Mouse (Mus musculus) embryonic fibroblast, embryonic 13.5 days (primary cell): Measurements from ENCODE around the gene Espnl. TPM values are rescaled to one million over a fixed set of nuclear protein-coding genes. Genes with fewer than 3 reads are reported as not detected.

Experiments
- H3K27ac ChIP-seq: 2 replicates; pipeline ENCODE4 v1.5.1; 2012; ENCODE audit warnings: low read length, control low read depth, inconsistent platforms; ENCODE audit not compliant: insufficient read depth
- H3K4me1 ChIP-seq: 2 replicates; pipeline ENCODE4 v1.6.1; 2011; ENCODE audit warnings: low read length; ENCODE audit not compliant: control insufficient read depth, insufficient read depth
- H3K4me3 ChIP-seq: 2 replicates; pipeline ENCODE4 v1.5.1; 2011; ENCODE audit warnings: mild to moderate bottlenecking, control low read depth, low read length; ENCODE audit not compliant: insufficient read depth
- CTCF ChIP-seq: IDR thresholded peaks from 2 replicates; pipeline ENCODE4 v1.5.1; 2011; ENCODE audit warnings: mild to moderate bottlenecking, control low read depth, low read length, moderate library complexity, borderline replicate concordance; ENCODE audit not compliant: insufficient read depth
- POLR2A ChIP-seq: IDR thresholded peaks from 2 replicates; pipeline ENCODE4 v1.6.1; 2011; ENCODE audit warnings: low read depth, mild to moderate bottlenecking, control low read depth, low read length, moderate library complexity
- polyA plus RNA-seq: library from polyadenylated mRNA; stranded (reverse); fragments of >200 nt; gene quantifications from 2 replicates; pipeline ENCODE4 v1.2.4, GENCODE M21; 2011; ENCODE audit warnings: low read depth; ENCODE audit not compliant: missing spikeins, insufficient read length

Gene Espnl
- not detected in 2 replicates for polyA plus RNA-seq

DNA sequence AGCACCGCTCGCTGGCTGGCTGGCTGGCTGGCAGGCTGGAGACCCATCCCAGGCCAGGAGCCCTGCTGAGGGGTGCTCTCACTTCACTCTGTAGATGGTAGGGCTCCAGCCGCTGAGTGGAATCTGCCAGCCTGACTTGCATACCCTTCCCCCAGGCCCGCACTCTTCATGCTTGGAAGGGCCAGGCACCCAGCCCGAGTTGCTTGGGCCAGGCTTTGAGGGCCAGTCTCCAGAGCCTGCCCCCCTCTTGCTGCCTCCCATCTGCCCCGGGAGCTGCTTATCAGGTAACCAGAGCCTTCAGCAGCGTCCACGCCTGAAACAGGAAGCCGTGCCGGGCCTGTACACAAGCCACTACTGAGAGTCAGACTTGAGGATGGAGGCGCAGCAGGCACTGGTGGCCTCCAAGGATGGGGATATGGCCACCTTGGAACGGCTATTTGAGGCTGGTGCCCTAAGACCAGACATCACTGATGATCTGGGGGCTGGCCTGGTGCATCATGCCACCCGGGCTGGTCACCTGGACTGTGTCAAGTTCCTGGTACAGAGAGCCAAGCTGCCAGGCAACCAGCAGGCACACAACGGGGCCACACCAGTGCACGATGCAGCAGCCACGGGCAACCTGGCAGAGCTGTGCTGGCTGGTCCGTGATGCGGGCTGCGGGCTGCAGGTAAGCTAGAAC is at the start of gene Espnl:
Gene Espnl (plus strand): TSS at position 316 of the 679 bp plus-strand sequence.
- no peak within 1 kb of the TSS for H3K4me3 ChIP-seq
- H3K4me1 ChIP-seq, result no peaks in the 10 kb centered on the region
- no peak for TF ChIP-seq CTCF
- no peak for TF ChIP-seq POLR2A
- no peak within 1 kb of the TSS for H3K27ac ChIP-seq

DNA sequence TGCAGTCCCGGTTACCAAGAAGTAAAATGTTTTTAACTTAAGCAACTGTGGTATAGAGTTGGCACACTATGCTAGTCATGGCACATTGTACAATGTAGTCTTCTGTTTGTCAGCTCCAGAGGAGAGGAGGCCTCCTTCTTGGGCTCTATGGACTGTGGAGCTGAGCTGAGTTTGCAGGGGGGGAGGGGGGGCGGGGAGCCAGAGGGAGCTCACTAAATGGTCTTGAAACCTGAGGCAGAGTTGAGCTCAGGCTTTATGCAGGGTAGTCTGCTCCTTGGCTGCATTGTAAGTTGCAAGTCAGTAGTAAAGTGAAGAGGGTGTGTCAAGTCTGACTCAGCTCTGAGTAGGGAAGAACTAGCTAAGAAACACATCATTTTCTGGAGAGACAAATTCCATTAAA is 49.6 kb upstream of the Espnl start:
- Histone ChIP-seq H3K27ac (peak overlapping the region; percentile 81), H3K4me3 (no peak overlapping the region)

DNA sequence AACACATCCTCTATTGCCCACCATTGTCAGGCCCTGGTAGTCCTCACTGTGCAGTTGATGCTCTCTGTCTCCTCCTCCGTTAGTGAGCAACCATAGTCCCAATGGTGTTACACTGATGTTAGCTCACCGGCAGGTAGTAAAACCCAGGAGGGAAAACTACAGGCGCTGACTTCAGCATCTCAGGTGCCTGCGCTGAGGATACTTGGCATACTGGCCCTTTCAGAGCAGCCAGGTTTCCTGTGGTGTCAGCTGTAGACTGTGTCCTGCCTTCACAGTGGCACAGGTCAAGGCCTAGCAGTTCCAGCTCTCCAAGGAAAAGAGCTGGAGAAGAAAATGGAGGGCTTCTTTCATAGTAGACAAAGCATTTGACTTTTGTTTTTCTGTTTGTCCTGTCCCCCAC is 45.3 kb upstream of the Espnl start:
- TF ChIP-seq POLR2A, result no peak
- TF ChIP-seq CTCF, result no peak
- Histone ChIP-seq H3K27ac (no peak overlapping the region), H3K4me1 (peaks cover 23% of the 10 kb centered on the region), H3K4me3 (no peak overlapping the region)

More for the DNA sequence above, 49.6 kb upstream of the Espnl start:
- H3K4me1 ChIP-seq, result peaks cover 12% of the 10 kb centered on the region
- TF ChIP-seq POLR2A (no peak), CTCF (no peak)

DNA sequence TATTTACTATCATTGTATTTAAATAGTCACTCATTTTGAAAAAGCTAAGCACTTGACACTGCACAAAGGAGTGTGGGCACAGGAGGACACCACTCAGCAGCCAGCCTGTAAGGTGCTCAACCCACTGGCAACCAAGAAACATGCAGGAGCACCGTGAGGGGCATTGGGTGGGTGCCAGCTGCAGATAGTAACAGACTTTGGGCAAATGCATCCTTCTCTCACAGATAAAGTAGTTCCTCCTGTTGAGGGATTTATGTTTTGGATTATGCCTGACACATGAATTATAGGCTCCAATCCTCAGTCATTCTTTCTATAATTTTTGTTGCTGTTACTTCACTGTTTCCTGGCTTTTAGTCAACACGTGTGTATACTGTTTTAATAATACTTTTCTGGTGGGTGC is 44.4 kb upstream of the Espnl start:
- no peak overlapping the region for H3K27ac ChIP-seq
- peaks cover 17% of the 10 kb centered on the region for H3K4me1 ChIP-seq
- no peak for TF ChIP-seq POLR2A
- TF ChIP-seq CTCF, result no peak
- no peak overlapping the region for H3K4me3 ChIP-seq

DNA sequence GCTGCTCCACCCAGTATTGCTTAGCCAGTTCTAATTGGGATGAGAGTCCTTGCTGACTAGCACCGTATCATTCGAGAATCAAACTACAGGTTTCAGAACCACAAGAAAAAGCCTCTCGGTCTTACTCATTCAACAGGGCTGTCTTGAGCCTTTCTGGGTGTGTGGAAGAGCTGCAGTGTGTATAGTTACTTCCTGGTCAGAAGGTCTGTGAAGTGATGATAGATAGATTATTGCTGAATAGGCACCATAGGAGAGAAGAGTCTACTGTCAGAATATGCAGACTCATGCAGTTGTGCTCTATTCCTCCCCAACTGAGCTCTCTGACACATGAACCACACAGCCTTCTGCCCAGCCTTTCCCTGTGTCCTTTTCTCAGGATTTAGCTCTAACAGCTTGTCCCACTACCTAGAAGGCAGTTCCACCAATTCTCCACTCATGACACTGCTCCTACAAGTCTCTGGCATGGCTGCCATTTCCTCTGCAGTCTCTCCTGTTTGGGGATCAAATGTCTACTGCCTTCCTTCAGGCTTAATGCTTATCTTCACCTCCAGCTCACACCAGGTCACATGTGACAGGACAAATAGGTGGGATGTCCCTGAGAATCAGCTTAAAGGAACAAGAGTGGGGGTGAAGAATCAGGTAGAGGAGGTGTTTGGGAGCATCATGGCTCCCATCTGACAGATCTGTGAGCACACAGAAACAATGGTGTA is 43.3 kb upstream of the Espnl start:
- Histone ChIP-seq H3K4me1 (peaks cover 17% of the 10 kb centered on the region), H3K27ac (peak overlapping the region; percentile 56), H3K4me3 (no peak overlapping the region)
- TF ChIP-seq CTCF (no peak), POLR2A (no peak)

DNA sequence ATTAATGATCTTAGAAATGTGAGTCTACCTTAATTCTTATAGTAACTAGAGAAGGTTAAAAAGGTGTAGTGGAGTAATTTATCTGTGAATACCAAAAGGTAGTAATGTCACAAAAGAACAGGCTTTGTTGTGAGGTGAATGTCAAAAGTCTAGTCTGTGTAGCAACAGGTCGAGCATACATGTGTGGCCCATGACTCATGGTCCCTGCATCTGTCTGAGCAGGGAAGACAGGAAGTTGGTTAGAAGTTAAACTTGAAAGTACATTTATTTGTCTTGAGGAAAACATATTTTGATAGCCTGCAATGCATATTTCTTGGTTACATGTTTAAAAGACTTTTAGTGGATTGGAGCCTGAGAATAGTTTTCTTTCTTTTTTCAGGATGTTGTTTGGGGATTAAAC is 42.7 kb upstream of the Espnl start:
- peaks cover 17% of the 10 kb centered on the region for H3K4me1 ChIP-seq
- no peak overlapping the region for H3K4me3 ChIP-seq
- TF ChIP-seq POLR2A (no peak), CTCF (no peak)
- H3K27ac ChIP-seq, result peak overlapping the region; percentile 70; the same call in 1 of the 2 replicates

DNA sequence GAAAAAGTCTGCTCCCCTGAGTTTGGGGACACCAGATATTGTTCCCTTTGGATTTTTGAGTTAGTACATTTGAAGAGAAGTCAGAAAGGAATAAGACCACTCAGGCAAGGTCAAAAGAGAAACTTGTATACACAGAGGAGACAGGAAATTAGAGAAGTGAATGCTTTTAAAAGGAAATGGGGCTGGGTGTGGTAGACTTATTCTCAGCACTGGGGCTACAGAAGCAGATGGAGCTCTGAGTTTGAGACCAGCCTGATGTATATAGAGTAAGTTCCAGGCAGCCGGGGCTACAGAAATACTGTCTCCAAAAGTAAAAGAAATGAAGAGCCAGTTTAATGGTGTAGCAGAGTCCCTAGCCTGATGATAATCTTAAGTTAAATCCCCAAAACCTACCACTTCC is 39.3 kb upstream of the Espnl start:
- TF ChIP-seq CTCF (no peak), POLR2A (no peak)
- Histone ChIP-seq H3K4me1 (peaks cover 17% of the 10 kb centered on the region), H3K4me3 (no peak overlapping the region)

DNA sequence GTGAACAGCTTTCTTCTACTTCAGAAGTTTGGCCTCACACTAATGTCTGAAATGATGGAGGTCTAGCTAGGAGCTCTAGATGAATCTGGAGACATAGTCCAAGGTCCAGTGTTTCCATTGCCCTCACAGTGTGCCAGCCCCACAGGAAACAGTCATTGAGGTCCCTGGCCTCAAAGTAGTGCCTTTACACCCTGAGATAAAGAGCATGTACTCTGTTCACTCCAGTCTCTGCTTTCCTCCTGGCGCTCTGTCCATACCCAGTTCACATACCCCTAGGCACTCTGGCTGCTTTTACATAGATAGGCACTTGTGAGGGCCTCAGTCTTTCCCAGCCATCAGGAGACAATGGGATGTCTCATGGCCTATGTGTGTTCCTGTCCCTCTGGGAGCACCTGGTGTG is 32.5 kb upstream of the Espnl start:
- H3K27ac ChIP-seq, result no peak overlapping the region
- H3K4me1 ChIP-seq, result no peaks in the 10 kb centered on the region
- TF ChIP-seq POLR2A, result no peak
- no peak for TF ChIP-seq CTCF
- H3K4me3 ChIP-seq, result no peak overlapping the region

More for the DNA sequence above, 39.3 kb upstream of the Espnl start:
- no peak overlapping the region for H3K27ac ChIP-seq

DNA sequence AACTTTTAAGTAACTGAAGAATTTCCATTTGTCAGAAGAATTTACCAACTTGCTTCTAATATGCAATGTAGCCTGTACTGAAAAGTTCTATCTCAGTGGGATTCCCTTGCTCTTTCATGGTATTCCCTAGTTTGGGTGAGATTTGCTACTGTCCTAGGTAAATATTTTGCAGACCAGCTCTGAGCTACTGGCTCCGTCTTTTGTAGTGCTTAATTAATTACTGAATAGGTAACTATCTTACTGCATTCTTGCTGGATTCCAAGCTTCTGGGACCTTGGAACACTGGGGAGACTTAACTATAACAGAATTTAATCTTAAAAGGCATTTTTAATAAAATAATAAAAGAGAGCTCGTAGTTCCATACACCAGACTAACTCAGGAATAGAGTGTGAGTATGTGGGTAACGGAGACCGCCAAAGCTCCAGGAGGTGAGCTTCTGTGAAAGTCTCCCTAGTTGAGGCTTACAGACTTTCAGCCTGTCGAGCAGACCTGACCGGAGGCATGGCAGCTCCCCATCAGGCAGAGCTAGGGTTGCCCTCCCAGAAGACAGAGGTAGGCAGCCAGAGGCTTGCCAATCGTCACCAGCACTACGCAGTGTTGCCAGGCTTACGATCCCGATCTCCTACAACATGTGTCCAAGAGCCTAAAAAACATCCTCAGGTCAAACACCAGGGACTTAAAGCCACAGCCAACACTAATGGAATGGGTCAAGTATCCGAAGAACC is 29.6 kb upstream of the Espnl start:
- H3K4me1 ChIP-seq, result no peaks in the 10 kb centered on the region
- TF ChIP-seq POLR2A (no peak), CTCF (no peak)
- no peak overlapping the region for H3K27ac ChIP-seq
- no peak overlapping the region for H3K4me3 ChIP-seq

DNA sequence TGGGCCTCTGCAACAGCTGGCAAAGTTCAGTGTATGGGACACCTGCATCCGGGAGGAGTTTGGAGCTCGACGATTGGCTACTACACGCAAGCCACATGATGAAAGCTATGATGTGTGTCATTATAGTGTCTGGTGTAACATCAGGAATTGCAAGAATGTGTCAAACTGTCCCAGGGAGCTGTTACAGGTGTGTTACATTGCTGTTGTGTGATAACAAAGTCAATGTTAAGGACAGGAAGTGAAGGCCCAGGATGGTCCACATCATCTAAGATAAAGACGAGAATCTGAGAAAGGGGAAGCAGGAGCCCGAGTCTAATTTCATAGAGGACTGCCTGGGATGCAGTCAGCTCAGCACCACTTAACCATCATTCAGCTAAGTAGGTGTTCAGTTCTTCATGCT is 26.3 kb upstream of the Espnl start:
- no peaks in the 10 kb centered on the region for H3K4me1 ChIP-seq
- TF ChIP-seq POLR2A (no peak), CTCF (no peak)
- no peak overlapping the region for H3K4me3 ChIP-seq
- no peak overlapping the region for H3K27ac ChIP-seq
